Mouse (Mus musculus) R1 (cell line): ENCODE data around the gene Pias3.
"Not testable (repeated sequence)": the region's sequence is repeated elsewhere in the genome, so short reads cannot be mapped to it uniquely, and the experiment has no call there.

Experiments
- DNase-seq: peaks from one replicate; pipeline ENCODE4 v3.0.0-alpha.2; 2018; ENCODE audit warnings: low read depth, low spot score

The Pias3 gene

GRCm38 (mm10) chr3:96684822-96685156 lies 11.4 kb upstream of the Pias3 start:
- no peak for DNase-seq

GRCm38 (mm10) chr3:96686057-96686456 lies 10.1 kb upstream of the Pias3 start:
- not testable (repeated sequence) for DNase-seq

- DNase-seq: no peak
Observed at GRCm38 (mm10) chr3:96688854-96689253, 7.3 kb upstream of the Pias3 start.

GRCm38 (mm10) chr3:96690298-96690697 lies 5.9 kb upstream of the Pias3 start:
- DNase-seq: no peak

GRCm38 (mm10) chr3:96692506-96692905 lies 3.7 kb upstream of the Pias3 start:
- DNase-seq: peak; percentile 77

GRCm38 (mm10) chr3:96693579-96693978 lies 2.6 kb upstream of the Pias3 start:
- no peak for DNase-seq

- peak; percentile 93 for DNase-seq
Observed at GRCm38 (mm10) chr3:96696766-96697732, 865 bp downstream of the Pias3 start.

GRCm38 (mm10) chr3:96698993-96699690 lies 3.0 kb downstream of the Pias3 start:
- DNase-seq: no peak

- DNase-seq: peak; percentile 79
Observed at GRCm38 (mm10) chr3:96700376-96700775, 4.2 kb downstream of the Pias3 start.

- DNase-seq: peak; percentile 52
Observed at GRCm38 (mm10) chr3:96701003-96701402, 4.8 kb downstream of the Pias3 start.

GRCm38 (mm10) chr3:96704778-96705177 lies 8.6 kb downstream of the Pias3 start:
- DNase-seq: peak; percentile 62

- no peak for DNase-seq
Observed at GRCm38 (mm10) chr3:96706217-96706616, 10.0 kb downstream of the Pias3 start.

- DNase-seq: no peak
Observed at GRCm38 (mm10) chr3:96706984-96707383, 10.8 kb downstream of the Pias3 start.

GRCm38 (mm10) chr3:96707903-96708683 lies 11.9 kb downstream of the Pias3 start, which contains the start of gene Nudt17:
Gene Nudt17 (minus strand): TSS chr3:96708562.
- DNase-seq: peak; percentile 70

- DNase-seq: no peak
Observed at GRCm38 (mm10) chr3:96708684-96709064, 12.5 kb downstream of the Pias3 start.

GRCm38 (mm10) chr3:96714286-96714685 lies 18.1 kb downstream of the Pias3 start:
- DNase-seq: no peak

- DNase-seq: no peak
Observed at GRCm38 (mm10) chr3:96715854-96716253, 19.7 kb downstream of the Pias3 start.

GRCm38 (mm10) chr3:96719173-96719572 lies 23.0 kb downstream of the Pias3 start:
- DNase-seq: peak; percentile 85

- peak; percentile 94 for DNase-seq
Observed at GRCm38 (mm10) chr3:96727343-96727827, 31.2 kb downstream of the Pias3 start, which contains the start of the genes Polr3c and Rnf115. Gene Polr3c (minus strand): TSS chr3:96727628. Gene Rnf115 (plus strand): TSS chr3:96727664.

- DNase-seq: peak; percentile 49
Observed at GRCm38 (mm10) chr3:96727828-96728633, 31.8 kb downstream of the Pias3 start.
